Mouse (Mus musculus) granulocyte monocyte progenitor cell, adult 5-6 weeks (primary cell): ENCODE data around the gene Prl2b1. TPM values are rescaled to one million over a fixed set of nuclear protein-coding genes. Genes with fewer than 3 reads are reported as not detected.

Source experiments
- ATAC-seq: replicated peaks from 2 replicates; pipeline ENCODE4 v1.8.0; 2016; ENCODE audit warnings: mild to moderate bottlenecking, moderate TSS enrichment, inconsistent platforms; ENCODE audit not compliant: poor library complexity, severe bottlenecking
- total RNA-seq, 2 experiments: library from RNA; stranded (forward) in 1 of 2; stranded (reverse) in 1 of 2; fragments of 200-712, 200-1000 nt in 1 of 2; fragments of >200 nt in 1 of 2; fragmentation: Nextera tagmentation in 1 of 2; gene quantifications; 2 replicates each; pipeline ENCODE4 v1.2.3; 2014 to 2017

Gene Prl2b1
- total RNA-seq (2014; fragmentation: Nextera tagmentation) (not detected in 2 replicates), total RNA-seq (2017) (not detected in 2 replicates)

DNA sequence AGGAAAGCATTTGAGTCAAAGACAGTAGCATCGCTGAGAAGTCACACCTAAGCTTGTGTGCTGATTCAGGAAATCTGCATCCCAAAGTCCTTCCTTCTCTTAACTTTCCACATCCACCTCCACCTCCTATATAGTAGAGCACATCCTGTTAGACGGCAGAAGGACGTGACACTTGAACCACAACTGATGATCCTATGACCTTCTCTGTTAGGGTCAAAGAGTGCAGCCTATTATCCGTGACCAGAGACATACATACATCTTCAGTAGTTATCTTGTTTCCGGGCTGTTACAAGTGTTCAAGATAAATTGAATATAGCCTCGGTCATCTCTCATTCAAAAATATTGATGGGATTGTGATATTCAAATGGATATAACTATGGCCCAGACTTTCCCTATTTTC is at the start of gene Prl2b1:
Gene Prl2b1 (minus strand): TSS at position 101 of the 400 bp plus-strand sequence.
- ATAC-seq: no peak

DNA sequence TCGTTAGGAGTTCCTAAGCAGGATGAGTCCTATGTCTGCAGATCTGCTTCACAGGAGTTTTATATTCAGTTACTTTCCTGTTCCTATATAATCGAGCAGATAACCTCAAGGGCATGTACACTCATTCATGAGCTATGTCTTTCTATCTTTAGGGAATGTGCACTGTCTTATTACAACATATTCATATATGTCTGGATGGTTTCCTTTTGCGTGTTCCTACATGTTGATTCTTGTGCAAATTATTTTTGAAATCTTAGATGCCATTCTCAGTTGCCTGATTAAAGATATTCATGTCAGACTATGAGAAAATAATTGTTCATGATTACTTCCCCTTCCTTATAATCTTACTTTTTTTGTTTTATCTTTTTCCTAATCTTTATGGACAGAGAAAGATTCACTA is 47.9 kb upstream of the Prl2b1 start, which contains the start of gene Prl8a6:
Gene Prl8a6 (minus strand): TSS at position 101 of the 400 bp plus-strand sequence.
- no peak for ATAC-seq

DNA sequence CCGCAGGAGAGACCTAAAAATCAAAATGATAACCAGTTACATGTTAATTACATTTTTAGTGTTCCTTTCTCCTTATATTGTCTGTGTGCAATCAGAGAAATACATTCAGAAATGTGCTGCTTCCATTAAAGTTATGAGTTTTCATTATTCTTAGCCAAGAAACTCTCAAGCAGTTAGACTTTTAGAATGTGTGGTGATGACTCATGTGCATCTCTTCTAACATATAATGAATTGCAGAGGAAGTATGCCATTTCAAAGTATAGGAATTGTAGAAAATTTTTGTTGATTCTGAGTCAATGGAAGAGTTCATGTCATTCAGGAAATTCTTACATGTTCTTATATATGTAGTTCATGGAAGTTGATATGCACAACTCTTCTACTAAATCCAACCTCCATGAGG is 42.5 kb upstream of the Prl2b1 start:
- no peak for ATAC-seq

DNA sequence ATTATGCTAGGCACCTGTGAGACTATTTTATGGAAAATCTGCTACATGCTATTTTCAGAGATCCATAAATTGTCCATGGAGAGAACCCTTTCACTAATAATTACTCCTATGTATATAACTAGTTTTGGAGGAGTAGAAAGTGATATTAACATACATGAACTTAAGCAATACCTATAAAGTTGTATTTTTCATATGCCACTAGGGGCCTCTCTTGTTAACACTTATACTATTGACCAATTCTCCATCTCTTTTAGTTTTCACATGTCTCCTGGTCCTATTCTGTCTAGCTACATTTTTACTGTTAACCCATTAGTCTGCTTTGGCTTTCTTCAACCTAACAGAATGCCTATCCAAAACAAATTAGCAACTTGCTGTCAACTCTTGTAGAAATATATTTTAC is 23.0 kb upstream of the Prl2b1 start:
- no peak for ATAC-seq

DNA sequence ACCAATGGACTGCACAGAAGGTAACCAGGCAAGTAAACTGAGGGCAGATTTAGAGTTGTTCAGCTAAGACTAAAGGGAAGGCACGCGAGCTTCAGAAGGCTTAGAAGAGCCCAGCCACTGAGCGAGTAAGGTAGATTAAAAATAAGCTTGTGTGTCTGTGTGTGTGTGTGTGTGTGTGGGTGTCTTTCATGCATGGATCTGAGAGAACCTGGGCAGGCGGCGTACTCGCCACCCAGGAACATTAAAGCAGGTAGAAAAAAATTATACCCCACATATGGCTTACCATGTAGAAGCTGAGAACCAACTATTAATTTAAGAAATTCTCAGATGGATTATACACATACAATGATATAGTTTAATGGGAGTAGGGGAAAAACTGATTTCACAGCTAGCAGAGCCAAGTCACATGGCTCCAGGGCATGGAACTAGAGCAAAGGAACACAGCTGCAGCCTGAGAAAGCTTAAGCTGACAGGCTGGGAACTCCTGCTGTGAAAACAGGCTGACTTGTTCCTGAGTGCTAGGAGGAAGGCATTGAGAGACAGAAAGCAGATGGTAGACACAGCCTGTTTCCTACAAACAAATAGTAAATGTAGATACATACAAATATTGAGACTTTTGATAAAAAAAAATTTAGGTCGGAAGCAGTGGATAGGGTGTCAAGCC is 8.5 kb upstream of the Prl2b1 start:
- no peak for ATAC-seq

DNA sequence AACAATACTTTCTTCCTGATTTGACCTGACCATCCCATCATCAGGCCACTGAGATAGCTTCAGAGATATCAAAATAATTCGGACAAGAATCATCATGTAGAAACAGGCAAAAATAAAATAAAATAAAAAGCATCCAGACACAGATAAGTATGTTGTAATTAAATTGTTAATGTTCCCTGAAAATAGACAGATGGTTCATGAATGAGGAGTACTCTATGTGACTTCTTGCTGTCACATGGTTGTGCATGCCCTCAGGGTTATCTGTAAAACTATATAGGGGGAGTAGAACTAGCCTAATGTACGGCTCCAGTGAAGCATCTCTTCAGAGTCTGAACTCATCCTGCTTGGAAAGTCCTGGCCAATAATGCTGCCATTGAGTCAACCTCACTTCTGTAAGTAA is 45.3 kb downstream of the Prl2b1 start, which contains the start of gene Prl8a2:
Gene Prl8a2 (plus strand): TSS at position 301 of the 400 bp plus-strand sequence.
- no peak for ATAC-seq

DNA sequence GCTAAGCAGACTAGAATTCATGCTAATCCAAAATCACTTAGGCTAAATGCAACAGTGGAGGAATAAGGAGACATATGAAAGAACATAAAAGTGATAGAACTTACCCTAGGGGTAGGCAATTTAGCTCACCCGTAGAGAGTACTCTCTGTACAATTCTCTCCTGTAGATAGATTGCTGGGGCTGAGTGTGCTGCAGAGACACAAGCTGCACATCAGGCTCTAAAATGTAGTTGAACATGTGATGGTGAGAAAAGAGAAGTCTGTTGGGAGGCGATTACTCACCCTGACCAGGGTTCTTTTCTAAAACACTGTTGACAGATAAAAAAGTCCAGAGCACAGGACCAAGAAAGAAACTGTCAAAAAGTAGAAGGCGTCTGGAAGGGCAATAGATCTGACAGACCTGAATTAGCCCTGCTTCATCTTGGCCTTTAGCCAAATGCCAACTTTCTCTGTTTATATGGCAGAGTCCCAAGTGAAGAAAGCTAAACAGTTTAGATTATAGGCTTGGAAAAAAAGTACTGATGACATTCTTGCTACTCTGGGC is 47.8 kb downstream of the Prl2b1 start:
- no peak for ATAC-seq

DNA sequence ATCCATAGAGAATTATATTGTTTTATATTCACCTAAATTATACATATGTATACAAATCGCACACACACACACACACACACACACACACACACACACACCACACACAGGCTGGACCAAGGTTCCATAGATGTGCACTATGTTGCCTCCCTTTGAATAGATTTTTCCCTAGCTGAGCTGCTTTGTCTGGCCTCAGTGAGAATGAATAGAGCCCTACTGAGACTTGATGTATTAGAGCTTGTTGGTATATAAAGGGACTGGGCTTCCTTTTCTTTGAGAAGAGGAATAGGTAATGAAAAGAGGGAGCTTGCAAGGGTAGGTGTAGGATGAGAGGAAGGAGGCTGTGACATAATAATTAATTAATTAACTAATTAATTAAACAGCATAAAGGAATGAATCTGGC is 55.7 kb downstream of the Prl2b1 start:
- ATAC-seq: no peak

Other genes starting within 250 kb of the Prl2b1 start
- gene Prl3d3, start 234.1 kb downstream of the Prl2b1 start, total RNA-seq (2014; fragmentation: Nextera tagmentation): not detected in 2 replicates
- gene Prl3d3, start 234.1 kb downstream of the Prl2b1 start, total RNA-seq (2017): not detected in 2 replicates
- not detected in 2 replicates for gene Prl3c1, start 194.2 kb downstream of the Prl2b1 start, total RNA-seq (2014; fragmentation: Nextera tagmentation)
- not detected in 2 replicates for gene Prl3c1, start 194.2 kb downstream of the Prl2b1 start, total RNA-seq (2017)
- not detected in 2 replicates for gene Prl3b1, start 149.0 kb downstream of the Prl2b1 start, total RNA-seq (2014; fragmentation: Nextera tagmentation)
- gene Prl3b1, start 149.0 kb downstream of the Prl2b1 start, total RNA-seq (2017): not detected in 2 replicates
- gene Prl3a1, start 131.4 kb downstream of the Prl2b1 start, total RNA-seq (2014; fragmentation: Nextera tagmentation): not detected in 2 replicates
- gene Prl3a1, start 131.4 kb downstream of the Prl2b1 start, total RNA-seq (2017): not detected in 2 replicates
- not detected in 2 replicates for gene Prl6a1, start 78.2 kb downstream of the Prl2b1 start, total RNA-seq (2014; fragmentation: Nextera tagmentation)
- gene Prl6a1, start 78.2 kb downstream of the Prl2b1 start, total RNA-seq (2017): not detected in 2 replicates
- not detected in 2 replicates for gene Prl8a2, start 45.2 kb downstream of the Prl2b1 start, total RNA-seq (2014; fragmentation: Nextera tagmentation)
- not detected in 2 replicates for gene Prl8a2, start 45.2 kb downstream of the Prl2b1 start, total RNA-seq (2017)
- not detected in 2 replicates for gene Prl8a6, start 47.8 kb upstream of the Prl2b1 start, total RNA-seq (2014; fragmentation: Nextera tagmentation)
- gene Prl8a6, start 47.8 kb upstream of the Prl2b1 start, total RNA-seq (2017): not detected in 2 replicates
- gene Prl8a8, start 122.4 kb upstream of the Prl2b1 start, total RNA-seq (2014; fragmentation: Nextera tagmentation): not detected in 2 replicates
- gene Prl8a8, start 122.4 kb upstream of the Prl2b1 start, total RNA-seq (2017): not detected in 2 replicates
- gene Prl8a9, start 173.8 kb upstream of the Prl2b1 start, total RNA-seq (2014; fragmentation: Nextera tagmentation): not detected in 2 replicates
- not detected in 2 replicates for gene Prl8a9, start 173.8 kb upstream of the Prl2b1 start, total RNA-seq (2017)
- not detected in 2 replicates for gene Prl8a1, start 191.3 kb upstream of the Prl2b1 start, total RNA-seq (2014; fragmentation: Nextera tagmentation)
- not detected in 2 replicates for gene Prl8a1, start 191.3 kb upstream of the Prl2b1 start, total RNA-seq (2017)
- gene Prl7b1, start 219.7 kb upstream of the Prl2b1 start, total RNA-seq (2014; fragmentation: Nextera tagmentation): not detected in 2 replicates
- not detected in 2 replicates for gene Prl7b1, start 219.7 kb upstream of the Prl2b1 start, total RNA-seq (2017)